Mouse (Mus musculus) lung, postnatal 25 days (tissue): Measurements from ENCODE around the gene Atp8a2.
A peak's percentile ranks its signal among the peaks of the same experiment; 100 is the strongest.
"Not testable (repeated sequence)": the region's sequence is repeated elsewhere in the genome, so short reads cannot be mapped to it uniquely, and the experiment has no call there.

Experiments
- DNase-seq: peaks from one replicate; pipeline ENCODE4 v3.0.0; 2022; ENCODE audit warnings: low spot score

The Atp8a2 gene

DNA sequence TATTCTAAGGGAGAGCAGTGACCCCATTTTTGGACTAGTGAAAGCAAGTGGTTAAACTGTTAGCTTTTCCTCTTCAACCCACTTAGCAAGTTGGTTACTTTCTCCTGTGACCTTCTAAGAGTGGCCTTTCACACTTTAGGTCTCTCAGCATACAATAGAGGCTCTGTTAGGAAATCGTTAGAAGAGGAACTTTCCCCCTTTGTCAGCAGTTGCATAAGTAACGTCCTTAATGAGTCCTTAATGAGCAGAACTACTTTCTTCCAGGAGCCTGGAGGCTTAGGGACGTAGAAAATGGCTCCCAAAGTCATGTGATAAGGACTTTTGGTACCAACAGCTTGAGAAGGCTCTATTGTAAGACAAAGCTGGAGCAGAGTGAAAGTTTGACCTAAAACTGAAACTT lies 434.8 kb downstream of the Atp8a2 start:
- peak; percentile 4 for DNase-seq

DNA sequence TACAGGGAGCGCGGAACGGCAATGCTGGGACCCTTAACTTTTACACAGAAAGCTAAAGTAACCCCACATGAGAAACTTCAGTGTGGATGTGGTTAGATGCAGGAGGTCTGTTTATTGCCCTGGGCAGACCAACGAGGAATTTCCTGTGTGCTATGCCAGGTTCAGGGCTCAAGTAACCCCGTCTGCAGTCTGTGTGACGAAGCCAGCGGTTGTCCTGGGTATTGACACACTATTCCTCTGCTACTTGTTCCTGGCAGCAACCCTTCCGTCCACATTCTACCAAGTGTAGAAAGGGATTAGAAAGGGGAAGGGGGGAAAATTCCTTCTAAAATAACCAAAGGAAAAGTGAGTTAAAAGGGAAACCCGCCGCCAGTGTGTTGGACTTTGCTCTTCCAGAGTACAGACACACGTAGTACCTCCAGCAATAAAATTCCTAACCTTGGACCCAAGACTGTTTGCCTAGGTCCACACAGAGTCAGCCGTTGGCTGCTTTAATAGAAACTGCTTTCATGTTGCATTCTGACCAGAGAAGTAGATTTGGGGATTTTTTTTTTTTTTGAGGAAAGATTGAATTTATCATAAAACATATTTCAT lies 437.0 kb downstream of the Atp8a2 start:
- no peak for DNase-seq

DNA sequence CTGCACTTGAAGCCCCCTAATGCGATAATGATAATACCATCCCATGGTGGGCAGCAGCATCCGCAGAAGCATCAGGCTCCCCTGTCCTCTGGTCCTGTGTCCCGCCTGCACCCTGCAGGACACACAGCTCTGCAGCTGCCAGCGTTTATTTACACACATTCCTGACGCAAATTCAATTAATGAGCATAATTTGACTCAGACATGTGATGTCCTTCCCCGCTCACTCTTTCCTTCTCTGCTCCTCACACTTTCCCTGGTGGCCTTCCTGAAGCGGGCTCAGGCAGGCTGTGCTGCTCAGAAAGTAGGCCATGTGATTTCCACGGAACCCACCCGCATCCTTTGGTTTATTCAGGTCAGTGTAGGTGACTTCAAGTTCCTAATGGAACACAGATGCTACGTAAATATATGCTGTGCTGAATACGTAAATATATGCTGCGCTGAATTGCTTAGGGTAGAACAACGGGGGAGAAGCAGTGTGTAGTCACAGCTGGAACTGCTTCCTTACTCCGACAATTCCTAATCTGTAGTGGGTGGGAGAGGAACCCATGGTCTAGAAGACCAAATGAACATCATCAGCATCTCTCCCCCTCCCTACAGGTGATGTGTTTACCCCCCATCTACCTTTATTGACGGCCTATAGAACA lies 437.7 kb downstream of the Atp8a2 start:
- no peak for DNase-seq

DNA sequence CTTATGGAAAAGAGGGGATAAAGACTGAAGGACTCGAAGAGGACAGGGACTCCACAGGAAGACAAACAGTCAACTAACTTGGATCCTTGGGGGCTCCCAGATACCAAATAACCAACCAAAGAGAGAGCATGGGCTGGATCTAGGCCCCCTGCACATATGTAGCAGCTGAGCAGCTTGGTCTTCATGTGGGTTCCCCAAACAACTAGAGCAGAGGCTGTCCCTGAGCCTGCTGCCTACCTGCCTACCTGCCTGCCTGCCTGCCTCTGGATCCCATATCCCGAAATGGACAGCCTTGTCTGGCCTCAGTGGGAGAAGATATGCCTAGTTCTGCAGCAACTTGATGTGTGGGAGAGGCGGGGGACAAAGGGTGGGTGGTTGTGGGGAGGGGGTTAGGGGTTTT lies 444.6 kb downstream of the Atp8a2 start:
- no peak for DNase-seq

DNA sequence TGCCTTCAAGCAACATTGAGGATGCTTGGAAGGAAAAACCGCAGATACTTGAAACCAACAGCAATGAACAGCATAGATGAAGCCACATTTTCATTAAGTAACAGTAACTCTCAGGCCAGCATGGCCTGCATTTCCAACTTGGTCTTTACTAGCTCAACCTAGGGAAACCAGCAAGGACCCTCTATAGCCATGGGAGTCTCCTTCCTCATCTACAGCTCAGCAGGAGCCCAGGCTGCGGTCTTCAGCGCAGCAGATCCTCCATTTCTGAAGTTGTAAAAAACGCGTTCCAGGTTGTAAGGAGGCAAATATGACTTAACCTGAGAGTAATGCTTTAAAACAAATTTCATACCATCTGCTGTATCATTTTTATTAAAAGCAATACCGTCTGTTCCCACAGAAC lies 447.0 kb downstream of the Atp8a2 start:
- no peak for DNase-seq

DNA sequence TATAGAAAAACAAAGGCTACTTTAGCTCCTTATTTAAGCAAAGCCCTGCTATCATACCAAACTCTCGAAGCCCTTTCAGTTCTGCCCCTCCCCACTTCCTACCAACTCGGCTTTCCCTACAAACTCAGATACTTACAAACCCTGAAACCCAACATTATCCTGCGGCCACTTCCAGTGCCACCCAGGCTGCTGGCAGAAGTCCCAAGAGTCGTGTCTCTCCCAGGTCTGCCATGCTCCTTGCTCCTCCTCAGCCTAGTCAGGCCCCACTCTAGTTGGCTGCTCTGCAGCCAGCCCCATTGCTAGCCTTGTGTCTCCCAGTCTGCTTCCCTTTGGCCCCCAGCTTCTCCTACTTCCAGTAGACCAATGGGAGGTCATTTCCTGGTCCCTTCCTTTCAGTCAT lies 451.3 kb downstream of the Atp8a2 start:
- no peak for DNase-seq

DNA sequence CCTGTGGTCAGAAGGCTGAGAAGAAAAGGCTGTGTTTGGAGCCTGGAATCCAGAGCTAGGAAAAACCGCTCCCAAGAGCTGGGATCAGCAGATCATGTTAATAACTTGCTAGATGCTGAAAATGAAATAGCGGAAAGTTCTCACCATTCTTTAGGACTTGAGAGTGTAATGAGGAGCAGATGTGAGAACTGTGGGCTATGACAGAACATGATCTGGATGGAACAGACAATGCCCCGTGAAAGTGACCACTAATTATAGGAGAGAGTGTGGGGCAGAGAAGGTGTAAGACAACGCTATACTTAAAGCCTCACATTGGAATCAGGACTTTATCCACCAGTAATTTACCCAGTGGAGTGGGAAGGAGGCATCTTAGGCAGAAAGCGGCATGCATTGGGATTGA lies 455.2 kb downstream of the Atp8a2 start:
- no peak for DNase-seq

DNA sequence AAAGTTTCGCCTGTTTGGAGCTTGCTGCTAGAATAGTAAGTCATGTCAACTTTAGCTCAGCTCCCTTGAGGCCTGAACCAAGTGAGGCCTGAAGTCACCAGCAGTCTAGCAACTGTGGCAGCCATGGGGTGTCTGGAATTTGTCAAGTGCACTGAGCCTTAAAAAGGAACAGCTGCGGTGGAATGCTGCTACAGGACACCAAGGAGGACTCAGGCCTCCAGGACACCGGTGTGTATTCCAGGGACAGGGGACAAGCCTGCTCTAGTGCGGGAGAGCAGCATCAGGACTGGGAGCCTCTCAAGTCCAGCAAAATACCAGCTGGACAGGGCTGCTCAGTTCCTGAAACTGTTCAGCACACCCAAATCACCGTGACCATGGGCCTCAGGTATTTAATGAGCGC lies 457.5 kb downstream of the Atp8a2 start:
- DNase-seq: no peak

DNA sequence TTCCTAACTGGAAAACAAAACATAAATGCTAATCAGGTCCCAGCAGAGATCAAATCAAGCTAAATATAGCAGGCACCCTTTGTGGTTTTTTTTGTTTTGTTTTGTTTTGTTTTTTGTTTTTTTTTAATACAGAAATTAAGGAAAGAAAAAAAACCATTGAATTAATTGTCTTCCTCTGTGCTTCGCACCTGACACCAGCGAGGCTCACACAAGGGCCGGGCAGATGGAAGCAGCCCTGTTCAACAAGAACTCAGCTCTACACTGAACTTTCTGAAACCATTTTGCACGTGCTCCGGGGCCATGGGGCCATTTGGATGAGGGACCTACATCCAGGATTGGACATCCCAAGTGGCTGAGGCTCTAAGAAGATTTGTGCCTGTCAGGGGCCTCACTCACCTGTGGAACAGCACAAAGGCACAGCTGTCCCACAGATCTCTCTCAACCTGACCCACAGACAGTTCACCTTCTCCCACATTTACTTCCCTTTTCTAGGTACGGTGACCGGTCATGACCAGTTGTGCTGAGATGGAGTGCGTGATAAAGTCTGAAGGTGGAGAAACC lies 459.2 kb downstream of the Atp8a2 start:
- DNase-seq: no peak

DNA sequence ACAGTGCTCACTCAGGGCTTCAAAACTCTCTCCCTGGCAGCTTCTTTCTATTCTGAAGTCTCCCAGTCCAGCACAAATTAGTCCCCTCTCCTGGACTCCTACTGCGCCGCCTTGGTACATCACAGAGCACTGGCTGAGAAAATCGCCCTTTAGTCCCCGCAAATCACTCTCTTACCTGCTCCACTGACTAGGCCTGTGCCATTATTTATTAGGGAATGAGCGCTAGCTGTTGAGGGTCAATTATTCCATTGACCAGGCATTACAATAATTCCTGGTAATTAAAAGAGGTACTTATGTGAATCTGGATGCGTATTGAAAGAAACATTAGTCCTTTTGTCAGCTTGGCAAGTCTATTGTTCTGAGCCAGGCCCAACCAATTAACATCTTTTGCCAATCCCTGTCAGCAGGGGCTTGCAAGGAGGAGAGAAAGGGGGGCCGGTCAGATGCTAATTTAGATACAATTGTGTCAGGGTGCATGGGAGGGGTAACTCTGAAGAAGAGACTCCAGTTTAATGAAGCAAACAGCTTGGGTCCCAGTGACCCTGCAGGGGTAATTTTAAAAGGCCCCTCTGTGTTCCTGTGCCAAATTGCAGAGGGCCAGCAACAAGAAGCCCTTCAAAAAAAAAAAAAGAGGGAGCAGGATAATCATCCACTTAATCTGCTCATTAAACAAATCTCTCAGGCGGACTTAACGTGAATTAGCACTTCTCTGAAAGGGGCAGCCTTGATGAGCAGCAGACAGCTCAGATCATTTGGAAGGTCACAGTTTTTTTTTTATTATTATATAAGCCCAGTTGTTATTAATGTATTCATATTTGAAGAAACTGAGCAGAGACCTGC lies 459.9 kb downstream of the Atp8a2 start:
- DNase-seq: no peak

DNA sequence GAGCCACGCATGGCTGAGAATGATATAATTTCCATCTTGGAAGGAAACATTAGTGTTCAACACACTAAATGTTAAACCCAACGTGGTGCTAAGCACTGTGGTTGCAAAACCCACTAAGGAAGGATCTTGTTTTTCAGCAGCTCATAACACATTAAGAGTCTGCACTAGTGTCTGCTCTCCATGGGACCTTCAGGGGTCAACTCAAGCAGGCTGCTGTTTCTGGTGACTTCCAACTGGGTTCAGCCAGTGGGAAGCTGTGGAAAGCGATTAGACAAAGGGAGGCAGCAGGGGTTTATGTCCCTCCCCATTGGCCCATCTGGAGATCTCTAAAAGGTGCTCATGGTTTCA lies 467.0 kb downstream of the Atp8a2 start:
- DNase-seq: no peak

DNA sequence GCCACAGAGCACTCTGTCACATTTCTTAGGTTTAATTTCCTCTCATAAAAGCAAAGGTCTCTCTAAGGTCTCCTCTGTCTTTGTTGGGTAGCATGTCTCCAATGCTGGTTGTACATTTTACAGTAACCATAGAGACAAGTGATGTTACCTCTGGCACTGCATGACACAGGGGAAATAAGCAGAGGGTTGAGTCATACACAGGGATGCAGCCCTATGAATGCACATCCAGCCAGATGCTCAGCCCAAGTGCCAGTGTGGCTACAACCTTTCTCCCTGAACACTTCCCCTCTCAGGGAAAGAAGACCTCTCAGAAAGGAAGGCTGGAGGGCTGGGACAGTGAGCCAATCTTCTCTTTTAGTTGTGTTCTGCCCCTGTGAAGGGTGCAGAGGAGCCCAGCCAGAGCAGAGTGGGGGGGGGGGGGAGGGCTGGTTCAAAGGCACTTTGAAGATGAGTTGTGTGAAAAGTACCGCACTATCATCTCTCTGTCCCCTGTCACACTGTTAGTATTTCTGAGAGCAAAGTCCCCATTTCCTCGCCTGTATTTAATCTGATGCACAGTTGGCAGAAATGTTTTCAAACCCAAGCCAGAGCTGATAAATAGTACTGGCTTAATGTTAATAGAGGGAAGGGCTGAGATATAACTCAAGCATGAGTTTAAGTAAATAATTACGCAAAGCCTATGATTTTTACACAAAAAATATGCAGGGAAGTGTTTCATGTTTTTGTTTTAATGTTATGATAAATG lies 467.5 kb downstream of the Atp8a2 start:
- DNase-seq: no peak

DNA sequence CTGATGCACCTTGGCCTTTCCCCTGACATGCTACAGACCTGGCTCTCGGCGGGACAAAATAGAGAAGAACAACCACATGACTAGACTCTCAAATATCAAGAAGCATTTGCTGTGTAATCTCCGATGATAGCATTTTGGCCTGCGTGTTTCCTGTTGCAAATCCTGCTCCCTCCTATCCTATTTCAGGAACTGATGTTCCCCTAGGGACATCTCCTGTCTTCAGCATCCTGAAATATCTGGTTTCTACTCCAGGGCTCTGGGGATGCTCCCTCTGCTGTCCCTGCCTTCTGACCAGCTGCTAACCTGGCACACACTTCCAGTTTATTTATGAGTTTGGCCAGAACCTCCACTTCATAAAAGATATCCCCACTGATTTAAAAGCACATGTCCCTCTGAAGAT lies 470.0 kb downstream of the Atp8a2 start:
- no peak for DNase-seq

DNA sequence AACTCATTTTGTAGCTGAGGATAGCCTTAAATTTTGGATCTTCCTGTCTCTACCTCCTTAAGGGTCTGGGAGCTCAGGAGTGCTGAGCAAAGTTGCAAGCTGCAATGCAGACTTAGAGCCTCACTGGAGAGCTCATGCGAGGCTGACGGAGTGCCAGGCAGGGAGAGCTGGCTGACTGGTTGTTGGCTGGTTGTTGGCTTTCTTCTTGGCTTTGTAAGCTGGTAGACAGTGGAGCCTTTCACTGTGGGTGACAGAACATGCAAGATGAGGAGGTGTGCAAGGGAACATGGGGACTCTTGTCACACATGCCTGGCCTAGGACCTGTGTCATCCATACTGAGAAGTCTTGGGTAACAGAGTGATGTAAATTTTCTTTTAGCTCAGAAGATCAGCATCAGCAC lies 473.8 kb downstream of the Atp8a2 start:
- no peak for DNase-seq

DNA sequence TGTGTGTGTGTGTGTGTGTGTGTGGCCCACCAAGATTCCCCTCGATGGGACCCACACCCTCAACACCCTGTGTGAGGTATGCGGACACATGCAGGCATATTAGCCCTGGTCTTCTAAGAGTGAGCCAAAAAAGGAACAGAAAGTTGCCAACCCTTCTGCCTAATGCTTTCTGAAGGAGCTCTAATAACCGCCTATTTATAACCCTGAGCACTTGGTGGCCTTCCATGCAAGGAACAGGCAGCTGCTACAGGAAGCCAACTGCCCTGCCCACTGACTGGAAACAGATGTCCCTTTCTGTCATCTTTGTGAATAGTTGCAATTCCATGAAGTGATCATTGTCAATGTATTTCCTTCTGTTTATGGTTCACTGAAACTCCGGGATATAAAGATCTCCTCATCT lies 475.0 kb downstream of the Atp8a2 start:
- peak; percentile 46 for DNase-seq

DNA sequence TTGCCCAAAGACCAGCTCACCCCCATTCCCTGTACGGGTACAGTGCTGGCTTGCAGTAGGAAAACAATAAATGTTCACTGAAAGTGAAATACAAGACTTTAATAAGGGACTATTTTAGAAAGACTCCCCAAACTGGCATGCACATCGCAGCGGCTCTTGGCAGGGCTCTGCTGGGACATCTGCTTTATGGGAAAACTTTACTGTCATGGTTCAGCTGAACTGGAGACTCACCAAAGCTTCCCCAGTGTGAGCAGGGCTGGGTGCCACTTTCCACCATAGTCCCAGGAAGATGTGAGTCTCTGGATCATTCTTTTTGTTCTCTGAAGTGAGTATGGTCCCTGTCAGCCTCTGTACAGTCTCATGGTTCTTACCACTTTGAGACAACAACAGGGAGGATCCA lies 475.6 kb downstream of the Atp8a2 start:
- DNase-seq: no peak

DNA sequence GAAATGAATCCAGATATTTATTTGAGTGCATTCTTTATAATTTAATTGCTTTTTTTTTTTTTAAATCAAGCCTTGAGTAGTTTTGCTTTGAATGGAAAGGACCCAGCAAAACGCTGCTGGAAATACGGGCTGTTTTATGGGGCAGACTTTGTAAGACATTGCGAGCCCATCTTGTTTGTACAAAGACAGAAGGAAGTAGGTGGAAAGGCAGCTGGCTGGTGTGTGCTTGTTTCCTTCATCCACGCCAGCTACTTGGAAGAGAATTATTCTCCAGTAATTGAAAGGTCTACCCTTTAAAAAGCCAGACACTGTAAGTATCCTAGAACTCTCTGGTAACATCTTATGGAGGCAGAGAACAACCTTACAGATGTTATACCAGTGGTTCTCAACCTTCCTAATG lies 476.6 kb downstream of the Atp8a2 start:
- no peak for DNase-seq

DNA sequence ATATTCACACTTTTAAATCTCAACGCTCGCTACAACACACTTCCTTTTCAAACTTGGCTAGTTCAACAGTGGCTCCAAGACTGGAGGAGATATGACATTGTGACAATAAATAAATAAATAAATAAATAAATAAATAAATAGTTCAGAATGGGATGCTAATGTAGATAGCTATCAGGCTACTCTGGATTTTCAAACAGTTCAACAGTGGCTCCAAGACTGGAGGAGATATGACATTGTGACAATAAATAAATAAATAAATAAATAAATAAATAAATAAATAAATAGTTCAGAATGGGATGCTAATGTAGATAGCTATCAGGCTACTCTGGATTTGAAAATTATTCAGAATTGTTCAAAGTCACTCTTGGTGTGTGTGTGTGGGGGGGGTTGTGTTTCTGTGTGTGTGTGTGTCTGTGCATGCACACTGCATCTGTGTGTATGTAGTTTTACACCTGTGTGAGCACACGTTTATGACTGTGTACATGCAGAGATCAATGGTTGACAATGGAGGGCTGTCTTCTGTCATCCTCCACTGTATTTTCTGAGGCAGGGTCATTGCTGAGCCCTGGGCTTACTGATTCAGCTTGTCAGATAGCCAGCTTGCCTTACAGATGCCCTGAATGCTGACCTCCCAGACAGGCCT lies 480.4 kb downstream of the Atp8a2 start:
- DNase-seq: not testable (repeated sequence)

DNA sequence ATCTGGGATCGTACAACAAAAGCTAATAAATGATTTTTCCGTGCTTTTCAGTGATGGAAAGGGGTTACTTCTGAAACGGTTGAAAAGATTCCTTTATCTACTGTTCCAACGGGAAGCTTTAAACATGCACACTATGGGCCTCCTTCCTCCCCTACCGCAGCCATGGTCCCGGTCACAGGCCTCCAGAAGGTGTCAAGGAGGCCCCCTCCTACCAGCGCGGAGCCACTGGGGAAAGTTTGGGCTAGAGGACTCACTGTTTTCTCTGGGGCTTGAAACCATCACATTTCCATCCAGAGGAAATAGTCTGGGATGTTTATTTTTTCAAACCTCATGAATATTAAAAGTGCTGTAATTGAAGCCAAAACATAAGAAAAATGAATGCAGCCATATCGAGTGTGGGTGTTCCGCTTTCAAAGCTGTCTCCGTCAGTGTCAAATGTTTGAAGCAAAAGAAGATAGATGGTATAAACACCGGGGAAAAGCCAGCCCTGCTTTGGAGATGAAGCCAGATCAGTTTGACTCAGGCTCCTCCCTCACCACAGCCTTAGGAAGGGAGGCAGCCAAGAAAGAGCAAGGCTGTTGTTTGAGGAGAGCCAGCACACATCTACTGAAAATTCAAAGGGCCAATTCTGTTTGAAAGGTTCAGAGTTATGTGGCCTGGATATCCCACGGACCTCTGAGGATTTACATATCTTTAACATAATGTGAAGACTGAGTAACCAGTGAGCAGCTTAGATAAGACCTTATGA lies 481.1 kb downstream of the Atp8a2 start:
- DNase-seq: peak; percentile 32

DNA sequence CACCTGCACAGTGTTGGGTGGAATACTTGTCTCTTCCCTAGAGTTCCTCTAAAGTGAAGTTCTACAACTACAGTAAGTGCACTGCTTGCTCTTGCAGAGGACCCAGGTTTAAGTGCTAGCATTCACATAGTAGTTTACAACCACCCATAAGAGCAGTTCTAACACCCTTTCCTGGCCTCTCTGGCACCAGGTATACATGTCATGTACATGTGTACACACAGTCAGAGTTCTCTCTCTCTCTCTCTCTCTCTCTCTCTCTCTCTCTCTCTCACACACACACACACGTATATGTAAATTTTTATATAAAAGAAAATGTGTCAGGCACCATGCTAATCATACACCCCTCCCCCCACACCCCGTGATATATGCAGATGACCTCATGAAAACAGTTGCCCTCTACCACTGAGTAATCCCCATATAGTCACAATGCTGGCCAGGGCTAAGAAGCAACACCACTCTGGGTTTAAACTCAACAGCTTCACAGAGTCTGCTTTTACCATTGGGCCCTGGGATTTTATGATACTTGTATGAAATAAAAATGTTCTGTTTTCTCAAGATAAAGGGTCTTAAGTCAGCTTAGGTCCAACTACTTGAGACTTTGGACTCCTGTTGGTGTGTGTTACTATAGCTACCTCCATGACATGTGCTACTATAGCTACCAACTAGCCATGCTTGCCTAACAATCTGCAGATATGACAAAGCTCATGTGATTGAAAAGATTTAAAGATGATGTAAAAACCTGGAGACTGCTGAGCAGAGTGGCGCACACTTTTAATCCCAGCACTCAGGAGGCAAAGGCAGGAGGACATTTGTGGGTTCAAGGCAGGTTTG lies 487.3 kb downstream of the Atp8a2 start:
- DNase-seq: no peak
